Mouse (Mus musculus): ENCODE results near the gene Fam213a.
A peak's percentile ranks its signal among the peaks of the same experiment; 100 is the strongest.

GRCm38 (mm10) chr14:41035146-41035798 lies 21.7 kb upstream of the Fam213a start:
- TF ChIP-seq CTCF (IDR thresholded peaks at IDR 0.05; ENCODE audit: low read depth) (peak; percentile 92), EP300 (optimal IDR thresholded peaks at IDR 0.05) (no peak)
